Mouse (Mus musculus) midbrain, embryonic 14.5 days (tissue): Measurements from ENCODE around the gene Tnk2. TPM values are rescaled to one million over a fixed set of nuclear protein-coding genes. Genes with fewer than 3 reads are reported as not detected.

ENCODE experiments used
- polyA plus RNA-seq: library from polyadenylated mRNA; unstranded; fragments of >200 nt; fragmentation: Nextera tagmentation; extraction: Ambion mirVana; gene quantifications from 2 replicates; pipeline ENCODE4 v1.2.1, GENCODE M21; 2014

Tnk2 gene
- polyA plus RNA-seq, 1 experiment from 2014 or later: 17.6 TPM

Other genes with a start within 250 kb of the Tnk2 start
- not detected in 2 replicates for gene Tm4sf19, start 243.4 kb upstream of the Tnk2 start, polyA plus RNA-seq
- gene Tctex1d2, start 224.2 kb upstream of the Tnk2 start, polyA plus RNA-seq: 34.1 and 40.1 TPM in 2 replicates
- 34.9 and 57.0 TPM in 2 replicates for gene Pcyt1a, start 213.0 kb upstream of the Tnk2 start, polyA plus RNA-seq
- gene Slc51a, start 156.0 kb upstream of the Tnk2 start, polyA plus RNA-seq: 0.16 TPM in 1 of 2 replicates, not detected in the other
- not detected in 2 replicates for gene Zdhhc19, start 147.6 kb upstream of the Tnk2 start, polyA plus RNA-seq
- gene Tfrc, start 35.0 kb upstream of the Tnk2 start, polyA plus RNA-seq: 31.8 and 69.8 TPM in 2 replicates
- gene Muc4, start 92.0 kb downstream of the Tnk2 start, polyA plus RNA-seq: 0.16 TPM in 1 of 2 replicates, not detected in the other
- not detected in 2 replicates for gene Muc20, start 153.6 kb downstream of the Tnk2 start, polyA plus RNA-seq
- gene Smbd1, start 166.6 kb downstream of the Tnk2 start, polyA plus RNA-seq: not detected in 2 replicates
- gene Fyttd1, start 233.6 kb downstream of the Tnk2 start, polyA plus RNA-seq: 167 and 171 TPM in 2 replicates
- gene Rubcn, start 233.9 kb downstream of the Tnk2 start, polyA plus RNA-seq: 30.0 TPM in 2 replicates